Mouse (Mus musculus): Measurements from ENCODE around the gene Wdhd1. TPM values are rescaled to one million over a fixed set of nuclear protein-coding genes. Genes with fewer than 3 reads are reported as not detected.

Wdhd1 gene
- total RNA-seq, 2 experiments from 2014 or later: 0.75 to 1.8 TPM

GRCm38 (mm10) chr14:47225931-47226330, 50.7 kb downstream of the Wdhd1 start:
- DNase-seq (ENCODE audit: low spot score): no peak
- intact Hi-C loops (cut with DNase I): no loop called here

GRCm38 (mm10) chr14:47224476-47225325, 52.0 kb downstream of the Wdhd1 start:
- no peak for DNase-seq (ENCODE audit: low spot score)
- intact Hi-C loops (cut with DNase I): no loop called here

- no peak for DNase-seq (ENCODE audit: low spot score)
Observed at GRCm38 (mm10) chr14:47222631-47223450, 53.8 kb downstream of the Wdhd1 start.

GRCm38 (mm10) chr14:47221567-47221966, 55.1 kb downstream of the Wdhd1 start:
- intact Hi-C loops (cut with DNase I): no loop called here
- no peak for DNase-seq (ENCODE audit: low spot score)

More at GRCm38 (mm10) chr14:47222631-47223450, 53.8 kb downstream of the Wdhd1 start:
- intact Hi-C loops (cut with DNase I): no loop called here

- no peak for DNase-seq (ENCODE audit: low spot score)
- intact Hi-C loops (cut with DNase I): no loop called here
Observed at GRCm38 (mm10) chr14:47220231-47221025, 56.2 kb downstream of the Wdhd1 start.

- intact Hi-C loops (cut with DNase I): no loop called here
- DNase-seq (ENCODE audit: low spot score): no peak
Observed at GRCm38 (mm10) chr14:47218766-47219606, 57.7 kb downstream of the Wdhd1 start.

GRCm38 (mm10) chr14:47216541-47216940, 60.1 kb downstream of the Wdhd1 start:
- intact Hi-C loops (cut with DNase I): no loop called here
- DNase-seq (ENCODE audit: low spot score): no peak

GRCm38 (mm10) chr14:47214367-47214766, 62.3 kb downstream of the Wdhd1 start:
- intact Hi-C loops (cut with DNase I): no loop called here
- no peak for DNase-seq (ENCODE audit: low spot score)

GRCm38 (mm10) chr14:47213305-47213704, 63.4 kb downstream of the Wdhd1 start:
- intact Hi-C loops (cut with DNase I): no loop called here
- no peak for DNase-seq (ENCODE audit: low spot score)

- DNase-seq (ENCODE audit: low spot score): no peak
Observed at GRCm38 (mm10) chr14:47209669-47210164, 66.9 kb downstream of the Wdhd1 start.

GRCm38 (mm10) chr14:47208564-47209493, 67.8 kb downstream of the Wdhd1 start:
- intact Hi-C loops (cut with DNase I): no loop called here
- no peak for DNase-seq (ENCODE audit: low spot score)

More at GRCm38 (mm10) chr14:47209669-47210164, 66.9 kb downstream of the Wdhd1 start:
- intact Hi-C loops (cut with DNase I): no loop called here

- intact Hi-C loops (cut with DNase I): no loop called here
- no peak for DNase-seq (ENCODE audit: low spot score)
Observed at GRCm38 (mm10) chr14:47206601-47207000, 70.1 kb downstream of the Wdhd1 start.

- no peak for DNase-seq (ENCODE audit: low spot score)
- intact Hi-C loops (cut with DNase I): no loop called here
Observed at GRCm38 (mm10) chr14:47205270-47205972, 71.2 kb downstream of the Wdhd1 start.

GRCm38 (mm10) chr14:47197340-47197739, 79.3 kb downstream of the Wdhd1 start:
- DNase-seq (ENCODE audit: low spot score): no peak
- intact Hi-C loops (cut with DNase I): no loop called here

GRCm38 (mm10) chr14:47196711-47197110, 79.9 kb downstream of the Wdhd1 start:
- DNase-seq (ENCODE audit: low spot score): no peak
- intact Hi-C loops (cut with DNase I): no loop called here

- DNase-seq (ENCODE audit: low spot score): no peak
- intact Hi-C loops (cut with DNase I): no loop called here
Observed at GRCm38 (mm10) chr14:47194096-47194495, 82.6 kb downstream of the Wdhd1 start.

GRCm38 (mm10) chr14:47193506-47193905, 83.2 kb downstream of the Wdhd1 start:
- intact Hi-C loops (cut with DNase I): no loop called here
- no peak for DNase-seq (ENCODE audit: low spot score)

Data from heart, postnatal 25 days (tissue).